ENCODE assay signal across 29 mouse cellular contexts in the genomic region with DNA sequence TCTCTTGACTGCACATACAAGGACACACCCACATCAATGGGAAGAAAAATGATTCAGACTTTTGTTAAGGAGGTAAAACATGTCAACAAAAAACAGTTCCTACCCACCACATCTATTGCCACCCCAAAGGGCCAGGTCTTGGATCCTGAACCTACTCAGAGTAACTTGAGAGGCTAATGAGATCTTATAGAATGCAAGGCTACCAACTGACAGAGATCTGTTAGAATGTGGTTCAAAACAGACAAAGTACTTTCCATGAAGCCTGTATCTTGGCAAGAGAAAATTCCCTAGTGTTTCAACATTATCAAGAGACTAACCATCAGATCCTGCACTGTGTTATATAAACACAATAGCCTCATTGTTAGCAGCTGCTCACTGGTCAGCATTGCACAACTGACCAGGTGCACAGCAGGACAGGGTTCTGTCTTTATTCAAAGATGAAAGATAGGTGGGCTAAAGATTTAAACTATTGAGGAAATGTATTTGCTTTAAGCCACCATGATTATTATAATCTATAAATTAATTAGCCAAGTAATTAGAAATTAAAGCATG.
A peak's percentile ranks its signal among the peaks of the same experiment; 100 is the strongest.
DNase-seq lines count a peak whose midpoint lies in the region; ATAC-seq and TF ChIP-seq lines count a peak whose summit lies in the region.
"Had no signal": no experiment of that assay in that cellular context is flagged by ENCODE, and none has a peak within 500 bp of the region (broad histone marks: within the 10 kb centered on the region; RNA-seq: fewer than 3 reads in every experiment).

No protein-coding gene starts in this region.

- no peaks in the 10 kb centered on the region for H3K27me3 ChIP-seq in lung, embryonic 14.5 days (ENCODE audit: insufficient read depth, low read length)
- H3K27me3 ChIP-seq in C2C12 (ENCODE audit: control insufficient read depth, insufficient read depth, insufficient read length), result no peaks in the 10 kb centered on the region
- no peaks in the 10 kb centered on the region for H3K27me3 ChIP-seq in Patski
- H3K27me3 ChIP-seq in myocyte (ENCODE audit: control insufficient read depth, insufficient read depth, insufficient read length), result no peaks in the 10 kb centered on the region
- H3K27me3 ChIP-seq: CH12.LX; embryonic facial prominence, embryonic 12.5 days; heart, embryonic 12.5 days; heart, embryonic 15.5 days; hindbrain, embryonic 13.5 days had no signal

- no peak for TF ChIP-seq POLR2A in myocyte (IDR thresholded peaks at IDR 0.05; ENCODE audit: insufficient read length, low read depth)

- TF ChIP-seq CTCF in lung, embryonic 14.5 days (IDR thresholded peaks at IDR 0.05; ENCODE audit: low read depth), result no peak
- no peak for TF ChIP-seq CTCF in C2C12 (IDR thresholded peaks at IDR 0.05; ENCODE audit: control insufficient read depth, insufficient read depth, insufficient read length)
- TF ChIP-seq CTCF in Patski (IDR thresholded peaks at IDR 0.05), result no peak

- no peak overlapping the region for H3K9ac ChIP-seq in lung, embryonic 14.5 days
- H3K9ac ChIP-seq: embryonic facial prominence, embryonic 12.5 days; forebrain, postnatal 0 days; heart, embryonic 12.5 days; heart, embryonic 15.5 days; hindbrain, embryonic 13.5 days had no signal

- H3K9me3 ChIP-seq in lung, embryonic 14.5 days (ENCODE audit: low read depth, low read length), result no peaks in the 10 kb centered on the region
- H3K9me3 ChIP-seq: embryonic facial prominence, embryonic 12.5 days; G1E; heart, embryonic 12.5 days; heart, embryonic 15.5 days; hindbrain, embryonic 10.5 days; hindbrain, embryonic 13.5 days had no signal

- peak; percentile 3 for DNase-seq in lung, embryonic 14.5 days
- no peak for DNase-seq in lung, postnatal 25 days (ENCODE audit: low spot score)
- no peak for DNase-seq in Patski (ENCODE audit: low read depth, low spot score)
- DNase-seq in liver, result no peak
- DNase-seq in kidney, postnatal 14 days, result no peak
- no peak for DNase-seq in gastrocnemius, postnatal 10 days
- DNase-seq: adrenal gland, postnatal 10 days; adrenal gland, postnatal 36 days; cerebellum, adult 18-20 months; cerebellum, adult 9-10 months; cerebellum, postnatal 14 days; forebrain, postnatal 0 days; gastrocnemius, adult 2 months; gastrocnemius, postnatal 25 days; heart, adult 18-20 months; heart, postnatal 10 days; heart, postnatal 36 days had no signal

- POLR2A ChIA-PET in Patski (lab: Charles Lee), result no interaction called here

- no peaks in the 10 kb centered on the region for H3K4me1 ChIP-seq in lung, embryonic 14.5 days (ENCODE audit: insufficient read depth)
- H3K4me1 ChIP-seq: embryonic facial prominence, embryonic 12.5 days; heart, embryonic 12.5 days; heart, embryonic 15.5 days; hindbrain, embryonic 10.5 days; hindbrain, embryonic 13.5 days had no signal

- H3K27ac ChIP-seq in lung, embryonic 14.5 days (ENCODE audit: low read depth), result no peak overlapping the region
- H3K27ac ChIP-seq: embryonic facial prominence, embryonic 12.5 days; gastrocnemius, adult 2 months; heart, embryonic 15.5 days; hindbrain, embryonic 10.5 days; hindbrain, embryonic 13.5 days had no signal

- no peaks in the 10 kb centered on the region for H3K79me3 ChIP-seq in C2C12 (ENCODE audit: low read depth)

- H3K79me2 ChIP-seq in C2C12 (ENCODE audit: control insufficient read depth, insufficient read depth) (no peaks in the 10 kb centered on the region), myocyte (ENCODE audit: control insufficient read depth, insufficient read depth) (no peaks in the 10 kb centered on the region)

- H3K4me3 ChIP-seq in lung, embryonic 14.5 days (ENCODE audit: low read depth, low read length), result no peak overlapping the region
- H3K4me3 ChIP-seq in C2C12 (ENCODE audit: insufficient read depth, poor library complexity, severe bottlenecking) (no peak overlapping the region), myocyte (no peak overlapping the region)
- H3K4me3 ChIP-seq: embryonic facial prominence, embryonic 12.5 days; gastrocnemius, adult 2 months; heart, embryonic 12.5 days; heart, embryonic 15.5 days; hindbrain, embryonic 10.5 days; hindbrain, embryonic 13.5 days had no signal

- CTCF ChIA-PET in Patski (lab: Charles Lee), result no interaction called here

- H3K36me3 ChIP-seq in lung, embryonic 14.5 days (ENCODE audit: insufficient read depth), result no peaks in the 10 kb centered on the region
- H3K36me3 ChIP-seq in C2C12 (ENCODE audit: control insufficient read depth, insufficient read depth) (no peaks in the 10 kb centered on the region), myocyte (ENCODE audit: control insufficient read depth, insufficient read depth) (no peaks in the 10 kb centered on the region)
- H3K36me3 ChIP-seq: embryonic facial prominence, embryonic 12.5 days; G1E; heart, embryonic 12.5 days; heart, embryonic 15.5 days; hindbrain, embryonic 10.5 days; hindbrain, embryonic 13.5 days had no signal

- ATAC-seq in lung, embryonic 14.5 days (ENCODE audit: insufficient read depth), result peak; percentile 35; the same call in 1 of the 2 replicates
- peak; percentile 57 for ATAC-seq in Patski
- ATAC-seq: forebrain, embryonic 14.5 days; forebrain, postnatal 0 days; hindbrain, embryonic 16.5 days; intestine, embryonic 16.5 days had no signal

- no peak overlapping the region for H3K4me2 ChIP-seq in lung, embryonic 14.5 days
- no peak overlapping the region for H3K4me2 ChIP-seq in myocyte (ENCODE audit: low read depth)
- H3K4me2 ChIP-seq: embryonic facial prominence, embryonic 12.5 days; heart, embryonic 12.5 days; heart, embryonic 15.5 days; hindbrain, embryonic 13.5 days had no signal

- no peak overlapping the region for H3ac ChIP-seq in C2C12 (ENCODE audit: control insufficient read depth, insufficient read length, low read depth)
- H3ac ChIP-seq in myocyte (ENCODE audit: control insufficient read depth, insufficient read length), result no peak overlapping the region

- in situ Hi-C loops in Patski (cut with MboI; ENCODE audit: low pct_unique_long_range_greater_than_20kb), result no loop called here

TF ChIP-seq in C2C12, 6 proteins besides CTCF, POLR2A, EP300 and RAD21:
- TF ChIP-seq MYOG (IDR thresholded peaks at IDR 0.05; ENCODE audit: control insufficient read depth, extremely low read depth, insufficient read length), result no peak
- no peak for TF ChIP-seq FOSL1 (IDR thresholded peaks at IDR 0.05; ENCODE audit: insufficient read depth, low read length, poor library complexity, severe bottlenecking)
- peak; percentile 35 for TF ChIP-seq CEBPB (IDR thresholded peaks at IDR 0.05; ENCODE audit: low read depth)
- no peak for TF ChIP-seq MYOD1 (IDR thresholded peaks at IDR 0.05; ENCODE audit: control insufficient read depth, insufficient read length, low read depth)
- no peak for TF ChIP-seq MAX (IDR thresholded peaks at IDR 0.05)
TF ChIP-seq in C2C12: peak in this region for 1.

TF ChIP-seq in myocyte, 11 proteins besides CTCF, POLR2A, EP300 and RAD21:
- TF ChIP-seq POLR2AphosphoS2 (IDR thresholded peaks at IDR 0.05; ENCODE audit: insufficient read length, low read depth) (no peak), CEBPB (IDR thresholded peaks at IDR 0.05; ENCODE audit: insufficient read depth, poor library complexity, severe bottlenecking) (peak; percentile 97), TCF3 (IDR thresholded peaks at IDR 0.05; ENCODE audit: insufficient read length, low read depth) (peak; percentile 37), TCF12 (IDR thresholded peaks at IDR 0.05; ENCODE audit: insufficient read depth, poor library complexity, severe bottlenecking) (peak; percentile 44), MYOD1 (IDR thresholded peaks at IDR 0.05; ENCODE audit: control insufficient read depth in 1 of 3, insufficient read length in 2 of 3, low read depth in 2 of 3) (peak in 2 of 3 experiments; percentile 72 to 79)
